Mouse (Mus musculus) lung, adult 2 months (tissue): Measurements from ENCODE around the gene Mmd2.

ENCODE experiments used
- CTCF ChIP-seq: fragments of 200-500 bp; IDR thresholded peaks from 2 replicates; pipeline ENCODE4 v1.5.1; 2011; ENCODE audit warnings: mild to moderate bottlenecking, low read length, control low read depth; ENCODE audit not compliant: insufficient read depth
- POLR2A ChIP-seq: fragments of 200-500 bp; IDR thresholded peaks from 2 replicates; pipeline ENCODE4 v1.6.1; 2011; ENCODE audit warnings: low read depth, mild to moderate bottlenecking, control low read depth, low read length, borderline replicate concordance; ENCODE audit errors: extremely low read depth

DNA sequence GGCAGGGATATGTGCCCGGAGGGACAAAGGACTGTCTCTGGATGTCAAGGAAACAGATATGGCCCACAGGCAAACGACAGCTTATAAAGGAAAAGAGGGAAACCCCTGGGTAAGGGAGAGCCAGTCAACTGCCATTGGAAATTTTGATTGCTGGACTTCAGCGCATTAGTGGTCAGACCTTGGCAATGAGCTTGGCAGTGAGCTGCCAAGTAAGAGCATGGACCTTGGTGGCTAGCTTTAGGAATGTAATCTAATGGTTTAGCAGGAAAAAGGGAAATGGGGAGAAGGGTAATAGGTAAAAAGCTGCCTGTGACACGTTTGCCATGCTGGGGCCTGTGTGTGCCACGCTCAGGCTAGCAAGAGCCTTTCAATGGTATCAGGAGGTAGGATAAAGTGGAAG, 52.7 kb downstream of the Mmd2 start:
- TF ChIP-seq CTCF (no peak), POLR2A (no peak)
